Mouse (Mus musculus): Measurements from ENCODE around the gene Polr3e.

- TF ChIP-seq CTCF (conservative IDR thresholded peaks at IDR 0.05 in 1 of 2, IDR thresholded peaks at IDR 0.05 in 1 of 2; ENCODE audit: low read depth in 2 of 2, low read length in 2 of 2) (no peak), PAX5 (IDR thresholded peaks at IDR 0.05; ENCODE audit: low read length) (no peak), POLR2A (IDR thresholded peaks at IDR 0.05; ENCODE audit: low read depth, low read length) (no peak), CHD1 (IDR thresholded peaks at IDR 0.05; ENCODE audit: low read depth, low read length) (no peak), ZC3H11A (IDR thresholded peaks at IDR 0.05; ENCODE audit: low read depth, low read length) (no peak), UBTF (IDR thresholded peaks at IDR 0.05; ENCODE audit: low read depth, low read length) (no peak), EP300 (IDR thresholded peaks at IDR 0.05; ENCODE audit: low read length) (no peak)
Observed at GRCm38 (mm10) chr7:120880770-120881169, 36.8 kb upstream of the Polr3e start.
